Mouse (Mus musculus) hindbrain, embryonic 13.5 days (tissue): ENCODE measurements around the gene Cmtm6. TPM values are rescaled to one million over a fixed set of nuclear protein-coding genes. Genes with fewer than 3 reads are reported as not detected.

Experiments
- ATAC-seq: fragments of 200-750 bp; cut with Nextera tagmentation; 2 replicates; pipeline ENCODE4 v1.8.0; 2017; ENCODE audit warnings: moderate TSS enrichment; ENCODE audit not compliant: low FRiP score
- H3K27ac ChIP-seq: fragments of 300-500 bp; sonication (generic); 2 replicates; pipeline ENCODE4 v1.5.1; 2015; ENCODE audit warnings: inconsistent platforms, mild to moderate bottlenecking, moderate library complexity
- H3K27me3 ChIP-seq: fragments of 300-500 bp; sonication (generic); 2 replicates; pipeline ENCODE4 v1.6.1; 2015; ENCODE audit warnings: mild to moderate bottlenecking, inconsistent platforms
- H3K36me3 ChIP-seq: fragments of 300-500 bp; sonication (generic); 2 replicates; pipeline ENCODE4 v1.6.1; 2015; ENCODE audit warnings: mild to moderate bottlenecking, inconsistent platforms
- H3K4me1 ChIP-seq: fragments of 300-500 bp; sonication (generic); replicated peaks from 2 replicates; pipeline ENCODE4 v1.6.1; 2015; ENCODE audit warnings: inconsistent platforms
- H3K4me2 ChIP-seq: fragments of 300-500 bp; sonication (generic); 2 replicates; pipeline ENCODE4 v1.6.1; 2015; ENCODE audit warnings: inconsistent platforms, mild to moderate bottlenecking, moderate library complexity
- H3K4me3 ChIP-seq: fragments of 300-500 bp; sonication (generic); 2 replicates; pipeline ENCODE4 v1.5.1; 2015; ENCODE audit warnings: mild to moderate bottlenecking, inconsistent platforms
- H3K9ac ChIP-seq: fragments of 300-500 bp; sonication (generic); 2 replicates; pipeline ENCODE4 v1.6.1; 2015; ENCODE audit warnings: mild to moderate bottlenecking, inconsistent platforms
- H3K9me3 ChIP-seq: fragments of 300-500 bp; sonication (generic); 2 replicates; pipeline ENCODE4 v1.6.1; 2016; ENCODE audit warnings: inconsistent platforms
- WGBS: fragments of 180-500 bp; shearing (Covaris S2); methylation state at CpG from one replicate; pipeline ENCODE4 v1.1.7; 2015; 5-methylcytosine and 5-hydroxymethylcytosine counted together
- polyA plus RNA-seq: library from polyadenylated mRNA; unstranded; fragments of >200 nt; fragmentation: Nextera tagmentation; extraction: Ambion mirVana; gene quantifications from 2 replicates; pipeline ENCODE4 v1.2.1, GENCODE M21; 2015

Gene Cmtm6
- polyA plus RNA-seq, 1 experiment from 2014 or later: 21.8 TPM

DNA sequence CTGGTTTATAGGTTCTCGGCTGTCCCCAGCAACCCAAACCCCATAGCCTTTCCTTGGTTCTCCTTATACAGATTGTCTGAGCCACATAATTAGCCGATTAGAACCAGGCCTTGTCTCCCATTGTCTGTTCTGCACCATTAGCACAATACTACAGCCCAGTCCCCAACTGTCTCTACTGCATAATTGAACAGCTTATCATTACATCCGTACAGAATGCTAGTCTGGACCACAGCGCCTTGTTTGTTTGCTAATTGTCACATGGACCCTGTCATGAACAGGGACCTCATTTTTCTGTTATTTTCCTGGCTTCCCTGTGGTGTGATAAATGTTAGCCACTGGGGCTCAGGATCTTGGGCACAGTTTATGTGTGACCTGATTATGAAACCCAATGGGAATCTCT, 29.0 kb downstream of the Cmtm6 start:
- no peak overlapping the region for H3K4me2 ChIP-seq
- whole genome bisulfite sequencing: 45% methylated on average over 4 of the region's 4 CpGs
- ATAC-seq: 0 out of 2 replicates have a peak, but pooled peaks have one; percentile 41
- H3K27ac ChIP-seq: peak overlapping the region; percentile 41
- no peak overlapping the region for H3K9ac ChIP-seq
- H3K4me3 ChIP-seq: no peak overlapping the region
- no peaks in the 10 kb centered on the region for H3K9me3 ChIP-seq
- H3K36me3 ChIP-seq: no peaks in the 10 kb centered on the region
- peaks cover 3% of the 10 kb centered on the region for H3K4me1 ChIP-seq
- 0 out of 2 replicates have a peak, but pooled peaks cover 3% of the 10 kb centered on the region for H3K27me3 ChIP-seq

- ATAC-seq: no peak
- Histone ChIP-seq H3K27ac (peak overlapping the region; percentile 41), H3K9me3 (no peaks in the 10 kb centered on the region), H3K27me3 (0 out of 2 replicates have a peak, but pooled peaks cover 3% of the 10 kb centered on the region), H3K4me3 (no peak overlapping the region), H3K9ac (no peak overlapping the region), H3K4me1 (peaks cover 3% of the 10 kb centered on the region), H3K4me2 (no peak overlapping the region), H3K36me3 (no peaks in the 10 kb centered on the region)
- 85% methylated on average over 5 of the region's 5 CpGs for WGBS
Observed at GRCm38 (mm10) chr9:114760353-114760752, 29.4 kb downstream of the Cmtm6 start.

DNA sequence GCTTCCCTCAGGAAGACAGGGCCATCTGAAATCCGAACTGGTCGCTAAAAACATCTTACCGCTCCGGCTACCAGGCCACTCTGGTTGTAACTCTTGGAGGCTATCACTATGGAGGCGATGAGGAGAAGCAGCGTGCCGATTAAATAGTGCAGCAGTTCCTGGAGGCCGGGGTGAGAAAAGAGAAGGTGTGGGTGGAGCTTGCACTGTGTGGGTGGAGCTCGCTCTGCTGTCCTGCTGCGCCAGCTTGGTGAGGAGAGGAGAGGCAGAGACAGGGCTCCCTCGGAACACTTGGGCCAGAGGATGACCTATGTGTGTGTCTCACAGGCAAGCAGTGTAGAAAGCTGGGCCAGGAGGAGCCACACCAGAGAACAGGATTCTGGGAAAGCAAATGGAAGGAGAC, 30.9 kb downstream of the Cmtm6 start:
- 77% methylated on average over 11 of the region's 11 CpGs for whole genome bisulfite sequencing
- Histone ChIP-seq H3K27ac (no peak overlapping the region), H3K4me3 (no peak overlapping the region), H3K9me3 (peaks cover 4% of the 10 kb centered on the region; the same call in 1 of the 2 replicates), H3K4me2 (no peak overlapping the region), H3K9ac (no peak overlapping the region), H3K4me1 (peaks cover 6% of the 10 kb centered on the region), H3K36me3 (no peaks in the 10 kb centered on the region), H3K27me3 (0 out of 2 replicates have a peak, but pooled peaks cover 3% of the 10 kb centered on the region)
- ATAC-seq: no peak

- no peak overlapping the region for H3K4me2 ChIP-seq
Observed at GRCm38 (mm10) chr9:114763341-114763740, 32.4 kb downstream of the Cmtm6 start.

GRCm38 (mm10) chr9:114767030-114767429, 36.1 kb downstream of the Cmtm6 start:
- ATAC-seq: peak; percentile 73
- Histone ChIP-seq H3K9ac (no peak overlapping the region), H3K4me3 (no peak overlapping the region), H3K9me3 (peaks cover 4% of the 10 kb centered on the region; the same call in 1 of the 2 replicates), H3K27ac (peak overlapping the region; percentile 61), H3K4me1 (peaks cover 15% of the 10 kb centered on the region), H3K36me3 (no peaks in the 10 kb centered on the region), H3K27me3 (peaks cover 6% of the 10 kb centered on the region; the same call in 1 of the 2 replicates), H3K4me2 (0 out of 2 replicates have a peak overlapping the region, but pooled peaks have one; percentile 10)
- 46% methylated on average over 13 of the region's 13 CpGs for WGBS

More at GRCm38 (mm10) chr9:114763341-114763740, 32.4 kb downstream of the Cmtm6 start:
- H3K36me3 ChIP-seq: no peaks in the 10 kb centered on the region
- ATAC-seq: no peak
- H3K27ac ChIP-seq: no peak overlapping the region
- WGBS: 64% methylated on average over 13 of the region's 13 CpGs
- H3K9me3 ChIP-seq: peaks cover 4% of the 10 kb centered on the region; the same call in 1 of the 2 replicates
- no peak overlapping the region for H3K4me3 ChIP-seq
- H3K27me3 ChIP-seq: 0 out of 2 replicates have a peak, but pooled peaks cover 3% of the 10 kb centered on the region
- H3K4me1 ChIP-seq: peaks cover 19% of the 10 kb centered on the region
- no peak overlapping the region for H3K9ac ChIP-seq

DNA sequence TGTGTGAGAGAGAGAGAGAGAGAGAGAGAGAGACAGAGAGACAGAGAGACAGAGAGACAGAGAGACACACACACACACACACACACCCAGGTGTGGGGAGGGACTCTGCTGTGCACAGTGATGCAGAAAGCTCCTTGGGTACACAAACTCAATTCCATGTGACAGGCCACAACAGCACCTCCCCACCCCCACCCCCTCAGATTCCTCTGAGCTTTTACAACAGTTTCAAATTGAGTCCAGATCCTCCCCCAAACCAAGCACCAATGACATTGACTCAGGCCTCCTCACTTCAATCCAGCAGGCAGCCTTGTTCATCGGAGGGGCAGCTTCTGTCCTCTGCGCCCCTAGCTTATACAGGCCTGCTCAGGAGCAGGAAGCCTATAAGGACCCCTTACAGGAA, 36.6 kb downstream of the Cmtm6 start:
- Histone ChIP-seq H3K27ac (peak overlapping the region; percentile 61), H3K4me1 (peaks cover 15% of the 10 kb centered on the region), H3K4me3 (no peak overlapping the region), H3K9me3 (peaks cover 4% of the 10 kb centered on the region; the same call in 1 of the 2 replicates), H3K27me3 (peaks cover 6% of the 10 kb centered on the region; the same call in 1 of the 2 replicates), H3K36me3 (no peaks in the 10 kb centered on the region), H3K9ac (no peak overlapping the region), H3K4me2 (no peak overlapping the region)
- 78% methylated on average over 2 of the region's 2 CpGs for WGBS
- ATAC-seq: no peak

- Histone ChIP-seq H3K27me3 (peaks cover 3% of the 10 kb centered on the region; the same call in 1 of the 2 replicates), H3K36me3 (no peaks in the 10 kb centered on the region), H3K27ac (peak overlapping the region; percentile 61; the same call in 1 of the 2 replicates), H3K4me3 (no peak overlapping the region), H3K4me2 (no peak overlapping the region), H3K4me1 (peaks cover 15% of the 10 kb centered on the region), H3K9me3 (peaks cover 4% of the 10 kb centered on the region; the same call in 1 of the 2 replicates), H3K9ac (no peak overlapping the region)
- no peak for ATAC-seq
- 47% methylated on average over 10 of the region's 10 CpGs for WGBS
Observed at GRCm38 (mm10) chr9:114768066-114768465, 37.1 kb downstream of the Cmtm6 start.

DNA sequence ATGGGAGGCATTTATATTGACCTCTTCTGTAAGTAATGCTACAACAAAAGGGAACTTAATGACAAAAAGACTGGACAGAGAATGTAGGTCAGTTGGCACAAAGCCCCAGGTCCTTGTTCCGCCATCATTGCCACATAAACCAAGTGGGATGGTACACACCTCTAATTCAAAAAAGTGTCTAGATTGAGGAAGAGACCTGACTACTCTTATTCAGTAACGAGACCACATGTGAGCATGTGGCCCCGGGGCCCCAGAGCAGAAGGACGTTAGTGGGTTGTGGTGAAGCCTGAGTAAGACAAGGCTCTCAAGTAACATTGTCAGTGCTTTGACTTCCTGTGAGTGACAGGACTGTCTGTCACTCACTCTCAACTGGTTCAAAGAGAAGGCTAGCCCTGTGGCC, 39.3 kb downstream of the Cmtm6 start:
- Histone ChIP-seq H3K27ac (no peak overlapping the region), H3K27me3 (peaks cover 3% of the 10 kb centered on the region; the same call in 1 of the 2 replicates), H3K9ac (no peak overlapping the region), H3K9me3 (peaks cover 4% of the 10 kb centered on the region; the same call in 1 of the 2 replicates), H3K4me2 (no peak overlapping the region), H3K36me3 (no peaks in the 10 kb centered on the region), H3K4me1 (peaks cover 26% of the 10 kb centered on the region), H3K4me3 (no peak overlapping the region)
- WGBS: 83% methylated on average over 4 of the region's 4 CpGs
- ATAC-seq: no peak

- Histone ChIP-seq H3K27me3 (peaks cover 3% of the 10 kb centered on the region; the same call in 1 of the 2 replicates), H3K4me2 (no peak overlapping the region), H3K9me3 (no peaks in the 10 kb centered on the region), H3K36me3 (no peaks in the 10 kb centered on the region), H3K4me3 (no peak overlapping the region), H3K4me1 (peaks cover 29% of the 10 kb centered on the region), H3K27ac (no peak overlapping the region), H3K9ac (no peak overlapping the region)
- WGBS: 84% methylated on average over 7 of the region's 7 CpGs
- ATAC-seq: no peak
Observed at GRCm38 (mm10) chr9:114771565-114771964, 40.6 kb downstream of the Cmtm6 start.

- Histone ChIP-seq H3K27me3 (peaks cover 3% of the 10 kb centered on the region; the same call in 1 of the 2 replicates), H3K9me3 (no peaks in the 10 kb centered on the region), H3K4me3 (no peak overlapping the region), H3K27ac (no peak overlapping the region), H3K4me2 (no peak overlapping the region), H3K36me3 (no peaks in the 10 kb centered on the region), H3K9ac (0 out of 2 replicates have a peak overlapping the region, but pooled peaks have one; percentile 31), H3K4me1 (peaks cover 14% of the 10 kb centered on the region)
- ATAC-seq: no peak
- 85% methylated on average over 6 of the region's 6 CpGs for WGBS
Observed at GRCm38 (mm10) chr9:114774629-114775028, 43.7 kb downstream of the Cmtm6 start.

DNA sequence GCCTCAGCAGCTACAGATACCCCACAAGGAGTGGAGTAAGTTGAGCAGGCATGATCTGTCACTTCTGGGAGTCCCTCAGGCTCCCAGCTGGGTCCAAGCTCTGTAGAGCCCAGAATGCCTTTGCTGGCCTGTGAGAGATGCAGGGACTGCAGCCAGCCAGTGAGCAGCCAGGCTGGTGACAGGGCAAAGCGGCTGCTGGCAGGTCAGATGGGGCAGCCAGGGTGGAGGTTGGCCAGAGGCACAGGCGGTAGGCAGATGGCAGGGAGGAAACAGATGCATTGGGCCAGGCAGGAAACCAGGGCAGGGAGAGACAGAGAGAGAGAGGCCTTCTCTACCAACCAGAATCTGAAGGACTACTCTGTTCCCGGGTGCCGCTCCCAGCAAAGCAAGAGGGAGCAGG, 44.4 kb downstream of the Cmtm6 start:
- Histone ChIP-seq H3K27ac (no peak overlapping the region), H3K27me3 (peaks cover 5% of the 10 kb centered on the region; the same call in 1 of the 2 replicates), H3K4me3 (no peak overlapping the region), H3K9ac (0 out of 2 replicates have a peak overlapping the region, but pooled peaks have one; percentile 31), H3K36me3 (no peaks in the 10 kb centered on the region), H3K4me2 (no peak overlapping the region), H3K9me3 (no peaks in the 10 kb centered on the region), H3K4me1 (peaks cover 18% of the 10 kb centered on the region)
- 64% methylated on average over 4 of the region's 4 CpGs for WGBS
- ATAC-seq: no peak

- H3K27me3 ChIP-seq: peaks cover 11% of the 10 kb centered on the region; the same call in 1 of the 2 replicates
- no peak overlapping the region for H3K4me2 ChIP-seq
- 93% methylated on average over 3 of the region's 3 CpGs for WGBS
- peaks cover 29% of the 10 kb centered on the region for H3K4me1 ChIP-seq
- H3K4me3 ChIP-seq: no peak overlapping the region
- no peaks in the 10 kb centered on the region for H3K36me3 ChIP-seq
- no peak for ATAC-seq
- no peaks in the 10 kb centered on the region for H3K9me3 ChIP-seq
- no peak overlapping the region for H3K9ac ChIP-seq
- no peak overlapping the region for H3K27ac ChIP-seq
Observed at GRCm38 (mm10) chr9:114776361-114776760, 45.4 kb downstream of the Cmtm6 start.
